Mouse (Mus musculus) natural killer cell, adult 2 months (primary cell): ENCODE results near the gene Gm14412.
"Not testable (repeated sequence)": the region's sequence is repeated elsewhere in the genome, so short reads cannot be mapped to it uniquely, and the experiment has no call there.

Source experiments
- DNase-seq, 2 experiments: peaks; one replicate each; pipeline ENCODE4 v3.0.0; 2022; ENCODE audit warnings: low spot score in 2 of 2

Gm14412 gene

GRCm38 (mm10) chr2:177324257-177324733, at the start of gene Gm14412:
Gene Gm14412 (minus strand): TSS chr2:177324307.
- not testable (repeated sequence) for DNase-seq

GRCm38 (mm10) chr2:177329661-177330292, 5.7 kb upstream of the Gm14412 start:
- not testable (repeated sequence) for DNase-seq

GRCm38 (mm10) chr2:177321361-177321760, 2.7 kb downstream of the Gm14412 start:
- DNase-seq = not testable (repeated sequence)

- not testable (repeated sequence) for DNase-seq
Observed at GRCm38 (mm10) chr2:177320786-177321320, 3.3 kb downstream of the Gm14412 start.

GRCm38 (mm10) chr2:177318996-177319395, 5.1 kb downstream of the Gm14412 start:
- DNase-seq = no peak

DNA sequence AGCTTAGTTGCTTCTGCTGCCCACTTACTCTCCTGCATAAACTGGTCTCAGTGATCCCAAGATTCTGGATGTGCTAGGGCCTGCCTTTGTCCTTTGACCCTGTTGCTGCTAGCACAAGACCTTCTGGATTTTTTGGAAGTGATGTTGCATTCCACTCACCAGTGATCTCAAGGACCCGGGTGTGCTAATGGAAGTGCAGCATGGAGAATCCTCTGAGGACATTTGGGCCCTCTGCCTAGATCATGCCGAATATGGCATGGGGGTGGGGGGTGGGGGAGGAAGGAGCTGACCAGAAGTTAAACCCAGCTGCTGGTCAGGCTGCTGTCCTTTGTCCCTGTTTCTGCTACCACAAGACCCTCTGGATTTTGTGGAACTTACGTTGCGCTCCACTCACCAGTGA, 14.5 kb downstream of the Gm14412 start:
- DNase-seq = not testable (repeated sequence)

GRCm38 (mm10) chr2:177304980-177305379, 19.1 kb downstream of the Gm14412 start:
- DNase-seq = not testable (repeated sequence)

DNA sequence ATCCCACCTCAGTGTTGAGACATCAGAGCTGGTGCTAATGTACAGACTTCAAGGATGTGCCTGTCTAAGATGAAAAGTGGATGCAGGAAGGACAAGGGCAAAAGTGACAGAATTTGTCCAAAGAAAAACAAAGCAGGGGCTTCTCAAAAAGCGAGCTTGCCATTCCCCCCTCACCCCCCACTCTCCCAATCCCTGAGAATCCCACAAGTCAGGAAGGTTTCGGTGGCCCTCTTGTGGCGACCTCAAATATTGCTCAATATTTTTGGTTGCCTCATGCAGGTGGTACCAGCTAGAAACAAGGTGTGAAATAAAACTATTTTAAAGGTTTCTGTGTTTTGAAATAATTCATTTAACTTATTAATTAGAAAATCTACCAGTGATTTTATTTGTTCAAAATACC, 40.4 kb downstream of the Gm14412 start:
- DNase-seq = not testable (repeated sequence)

DNA sequence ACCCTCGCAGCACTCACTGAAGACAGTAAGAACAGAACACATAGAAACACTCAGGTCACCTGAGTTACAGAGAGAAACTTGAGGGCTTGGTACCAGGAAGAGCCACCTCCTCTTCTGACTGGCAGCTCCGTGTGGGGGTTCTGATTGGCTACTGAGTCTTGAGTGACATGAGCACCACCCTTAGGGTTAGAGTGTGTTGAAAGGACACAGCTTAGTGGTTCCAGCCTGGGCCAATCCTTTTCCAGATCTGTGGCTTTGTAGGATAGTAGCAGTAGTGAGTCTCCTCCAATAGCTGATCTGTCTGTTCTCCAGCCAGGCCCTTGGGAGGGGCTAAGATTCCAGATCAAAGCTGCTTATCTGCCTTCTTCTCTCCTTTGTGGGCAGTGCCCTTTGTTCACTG, 46.4 kb downstream of the Gm14412 start:
- not testable (repeated sequence) for DNase-seq

- not testable (repeated sequence) for DNase-seq
Observed at GRCm38 (mm10) chr2:177272237-177272636, 51.9 kb downstream of the Gm14412 start.

DNA sequence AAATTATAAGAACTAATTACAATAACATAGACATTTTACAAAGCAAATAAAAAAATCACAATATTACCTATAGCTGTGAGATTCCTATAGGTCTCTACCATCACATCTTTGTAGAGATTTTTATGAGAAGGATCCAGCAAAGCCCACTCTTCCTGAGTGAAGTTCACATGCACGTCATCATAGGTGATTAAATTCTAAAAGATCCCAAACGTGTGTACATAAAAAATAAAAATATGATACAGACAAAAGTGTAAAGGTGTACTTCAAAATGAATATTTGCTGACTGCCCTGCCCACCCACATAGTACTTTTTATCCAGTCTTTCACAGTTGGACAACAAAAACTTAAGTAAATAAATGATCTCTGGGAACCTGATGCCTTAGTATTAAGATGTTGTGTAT, 57.2 kb downstream of the Gm14412 start, which contains the start of gene Gm14409:
Gene Gm14409, minus strand, starts transcription at position 101 of the 400 bp plus-strand sequence.
- not testable (repeated sequence) for DNase-seq
